9 mouse cellular contexts compared by ENCODE assay signal in genomic region chr2:4301256-4301655, GRCm38 (mm10).
DNase-seq lines count a peak whose midpoint lies in the region; ATAC-seq and TF ChIP-seq lines count a peak whose summit lies in the region.
"Had no signal": no experiment of that assay in that cellular context is flagged by ENCODE, and none has a peak within 500 bp of the region (broad histone marks: within the 10 kb centered on the region; RNA-seq: fewer than 3 reads in every experiment).

No protein-coding gene starts in this region.

- no peaks in the 10 kb centered on the region for H3K27me3 ChIP-seq in cerebellum, adult 2 months (ENCODE audit: control insufficient read depth, insufficient read depth, low read length)
- H3K27me3 ChIP-seq in lung, embryonic 16.5 days (ENCODE audit: control insufficient read depth, insufficient read depth, low read depth, low read length): no peaks in the 10 kb centered on the region
- H3K27me3 ChIP-seq in limb, embryonic 13.5 days: no peaks in the 10 kb centered on the region
- H3K27me3 ChIP-seq in stomach, postnatal 0 days (ENCODE audit: control insufficient read depth, insufficient read depth, low read length): no peaks in the 10 kb centered on the region

- H3K9ac ChIP-seq in lung, embryonic 16.5 days (ENCODE audit: low read length): peak overlapping the region; percentile 55
- H3K9ac ChIP-seq in limb, embryonic 13.5 days: peak overlapping the region; percentile 80
- H3K9ac ChIP-seq in stomach, postnatal 0 days (ENCODE audit: low read length): peak overlapping the region; percentile 45; the same call in 1 of the 2 replicates

- no peak for TF ChIP-seq POLR2A in cerebellum, adult 2 months (IDR thresholded peaks at IDR 0.05; ENCODE audit: borderline replicate concordance, insufficient read depth, low read length)

- ATAC-seq in cerebellum, adult (ENCODE audit: insufficient number of reproducible peaks, low FRiP score, low TSS enrichment): peak; percentile 24; the same call in 1 of the 2 replicates
- no peak for ATAC-seq in lung, embryonic 16.5 days (ENCODE audit: low read depth)
- ATAC-seq in limb, embryonic 13.5 days (ENCODE audit: low FRiP score, low read depth): no peak
- ATAC-seq in stomach, postnatal 0 days (ENCODE audit: low FRiP score, low TSS enrichment): no peak
- ATAC-seq in activated CD4-positive, CD25-positive, alpha-beta regulatory T cell, adult 4 months: no peak

- WGBS in cerebellum, adult 2 months: 25% methylated on average over 5 of the region's 6 CpGs
- WGBS in lung, embryonic 16.5 days: 7% methylated on average over 5 of the region's 6 CpGs
- WGBS in limb, embryonic 13.5 days: 8% methylated on average over 5 of the region's 6 CpGs
- WGBS in stomach, postnatal 0 days: 14% methylated on average over 5 of the region's 6 CpGs

- no peaks in the 10 kb centered on the region for H3K4me1 ChIP-seq in cerebellum, adult 2 months (ENCODE audit: control insufficient read depth, insufficient read depth, low read length)
- peaks cover 37% of the 10 kb centered on the region for H3K4me1 ChIP-seq in lung, embryonic 16.5 days (replicated peaks; ENCODE audit: control insufficient read depth, insufficient read depth, low read length)
- peaks cover 69% of the 10 kb centered on the region for H3K4me1 ChIP-seq in limb, embryonic 13.5 days
- no peaks in the 10 kb centered on the region for H3K4me1 ChIP-seq in stomach, postnatal 0 days (replicated peaks; ENCODE audit: control insufficient read depth, insufficient read depth)

- H3K27ac ChIP-seq in cerebellum, adult 2 months (ENCODE audit: insufficient read depth, low read length): no peak overlapping the region
- peak overlapping the region; percentile 69 for H3K27ac ChIP-seq in lung, embryonic 16.5 days (ENCODE audit: low read length)
- peak overlapping the region; percentile 96 for H3K27ac ChIP-seq in limb, embryonic 13.5 days
- H3K27ac ChIP-seq in stomach, postnatal 0 days (replicated peaks): peak overlapping the region; percentile 45

- no peak for TF ChIP-seq EP300 in stomach, postnatal 0 days (optimal IDR thresholded peaks at IDR 0.05)

- DNase-seq in cerebellum, adult 2 months: no peak
- no peak for DNase-seq in lung, postnatal 10 days
- no peak for DNase-seq in stomach, postnatal 0 days (ENCODE audit: low spot score)
- no peak for DNase-seq in spleen, postnatal 36 days (ENCODE audit: low spot score in 2 of 2)
- DNase-seq: left cerebral cortex, postnatal 4 days had no signal

- no peaks in the 10 kb centered on the region for H3K9me3 ChIP-seq in lung, embryonic 16.5 days (ENCODE audit: control insufficient read depth, low read length)
- no peaks in the 10 kb centered on the region for H3K9me3 ChIP-seq in limb, embryonic 13.5 days
- H3K9me3 ChIP-seq in stomach, postnatal 0 days (ENCODE audit: control insufficient read depth, low read length): no peaks in the 10 kb centered on the region

- no peaks in the 10 kb centered on the region for H3K36me3 ChIP-seq in lung, embryonic 16.5 days (ENCODE audit: control insufficient read depth, insufficient read depth, low read length)
- H3K36me3 ChIP-seq in limb, embryonic 13.5 days: no peaks in the 10 kb centered on the region
- no peaks in the 10 kb centered on the region for H3K36me3 ChIP-seq in stomach, postnatal 0 days (ENCODE audit: control insufficient read depth, insufficient read depth, low read length)

- no peak for TF ChIP-seq CTCF in cerebellum, adult 2 months (IDR thresholded peaks at IDR 0.05; ENCODE audit: borderline replicate concordance, insufficient read depth, low read depth, low read length)
- no peak for TF ChIP-seq CTCF in stomach, postnatal 0 days (IDR thresholded peaks at IDR 0.05; ENCODE audit: low read depth)

- no peak overlapping the region for H3K4me3 ChIP-seq in cerebellum, adult 2 months (replicated peaks; ENCODE audit: insufficient read depth, low read depth, low read length)
- peak overlapping the region; percentile 49 for H3K4me3 ChIP-seq in lung, embryonic 16.5 days (ENCODE audit: low read length)
- peak overlapping the region; percentile 56 for H3K4me3 ChIP-seq in limb, embryonic 13.5 days
- H3K4me3 ChIP-seq in stomach, postnatal 0 days (ENCODE audit: low read depth, low read length): peak overlapping the region; percentile 35

- H3K4me2 ChIP-seq in lung, embryonic 16.5 days (ENCODE audit: low read depth, low read length): peak overlapping the region; percentile 78
- H3K4me2 ChIP-seq in limb, embryonic 13.5 days (replicated peaks): peak overlapping the region; percentile 73
- H3K4me2 ChIP-seq in stomach, postnatal 0 days (replicated peaks; ENCODE audit: low read depth): peak overlapping the region; percentile 55
